Mouse (Mus musculus) cortical plate, adult 2 months (tissue): ENCODE data around the gene Mak.

Source experiments
- CTCF ChIP-seq: fragments of 200-500 bp; IDR thresholded peaks from 2 replicates; pipeline ENCODE4 v1.5.1; 2011; ENCODE audit warnings: mild to moderate bottlenecking, control low read depth, low read length; ENCODE audit not compliant: insufficient read depth; ENCODE audit errors: extremely low read depth
- POLR2A ChIP-seq: fragments of 200-500 bp; IDR thresholded peaks from 2 replicates; pipeline ENCODE4 v1.6.1; 2011; ENCODE audit warnings: mild to moderate bottlenecking, low read length, control low read depth; ENCODE audit not compliant: insufficient read depth; ENCODE audit errors: extremely low read depth

GRCm38 (mm10) chr13:41073819-41074218 is 5.7 kb downstream of the Mak start:
- TF ChIP-seq CTCF (no peak), POLR2A (no peak)
